Mouse (Mus musculus) thymus, adult 2 months (tissue): ENCODE results near the gene Csmd2. TPM values are rescaled to one million over a fixed set of nuclear protein-coding genes. Genes with fewer than 3 reads are reported as not detected.
"Not testable (repeated sequence)": the region's sequence is repeated elsewhere in the genome, so short reads cannot be mapped to it uniquely, and the experiment has no call there.

ENCODE experiments used
- DNase-seq: peaks from one replicate; pipeline ENCODE4 v3.0.0; 2021
- H3K27ac ChIP-seq: fragments of 200-500 bp; 2 replicates; pipeline ENCODE4 v1.5.1; 2012; ENCODE audit warnings: low read length, control low read depth; ENCODE audit not compliant: control insufficient read depth, insufficient read depth
- H3K27me3 ChIP-seq: fragments of 200-500 bp; 2 replicates; pipeline ENCODE4 v1.6.1; 2012; ENCODE audit warnings: mild to moderate bottlenecking, low read length, moderate library complexity, mixed read lengths; ENCODE audit not compliant: control insufficient read depth, insufficient read depth
- H3K36me3 ChIP-seq: fragments of 200-500 bp; 2 replicates; pipeline ENCODE4 v1.6.1; 2012; ENCODE audit warnings: mild to moderate bottlenecking, low read length, moderate library complexity; ENCODE audit not compliant: control insufficient read depth, insufficient read depth
- H3K4me1 ChIP-seq: fragments of 200-500 bp; replicated peaks from 2 replicates; pipeline ENCODE4 v1.6.1; 2012; ENCODE audit warnings: low read length; ENCODE audit not compliant: control insufficient read depth, insufficient read depth
- H3K4me3 ChIP-seq: fragments of 200-500 bp; 2 replicates; pipeline ENCODE4 v1.5.1; 2012; ENCODE audit warnings: mild to moderate bottlenecking, low read length, control low read depth, moderate library complexity; ENCODE audit not compliant: control insufficient read depth, insufficient read depth
- CTCF ChIP-seq: fragments of 200-500 bp; IDR thresholded peaks from 2 replicates; pipeline ENCODE4 v1.5.1; 2012; ENCODE audit warnings: mild to moderate bottlenecking, control low read depth, low read length, moderate library complexity, borderline replicate concordance; ENCODE audit not compliant: control insufficient read depth, poor library complexity, insufficient read depth; ENCODE audit errors: extremely low read depth
- POLR2A ChIP-seq: fragments of 200-500 bp; IDR thresholded peaks from 2 replicates; pipeline ENCODE4 v1.6.1; 2012; ENCODE audit warnings: mild to moderate bottlenecking, low read length, control low read depth, moderate library complexity; ENCODE audit not compliant: control insufficient read depth, poor library complexity, insufficient read depth; ENCODE audit errors: extremely low read depth
- WGBS: fragments of 180-500 bp; shearing (Covaris S2); methylation state at CpG from one replicate; pipeline ENCODE4 v1.1.7; 2018; 5-methylcytosine and 5-hydroxymethylcytosine counted together
- polyA plus RNA-seq: library from polyadenylated mRNA; depleted of rRNA; stranded (reverse); fragments of >200 nt; gene quantifications from 2 replicates; pipeline ENCODE4 v1.2.3, GENCODE M21; 2012

The Csmd2 gene
- polyA plus RNA-seq, 1 experiment, result 0.50 TPM

DNA sequence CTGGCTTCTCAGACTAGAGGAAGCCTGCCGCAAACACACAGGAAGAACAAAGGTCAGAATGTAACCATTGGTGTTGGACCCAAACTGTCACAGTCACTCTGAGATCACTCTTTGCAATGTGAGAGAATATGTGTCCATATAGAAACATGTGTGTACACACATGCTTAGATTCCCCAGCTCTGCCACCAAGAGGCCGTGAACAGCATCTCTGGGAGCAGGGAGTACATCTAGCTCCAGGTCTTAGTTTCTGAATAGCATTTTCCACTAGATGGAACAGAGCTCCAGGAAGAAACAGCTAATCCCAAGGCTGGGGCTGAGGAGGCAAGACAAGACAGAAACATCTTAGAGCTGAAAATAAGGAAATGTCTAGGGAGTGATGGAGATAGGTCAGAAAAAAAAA lies 512.3 kb downstream of the Csmd2 start:
- no peak for DNase-seq
- H3K27ac ChIP-seq, result no peak overlapping the region
- TF ChIP-seq POLR2A, result no peak
- TF ChIP-seq CTCF, result no peak

DNA sequence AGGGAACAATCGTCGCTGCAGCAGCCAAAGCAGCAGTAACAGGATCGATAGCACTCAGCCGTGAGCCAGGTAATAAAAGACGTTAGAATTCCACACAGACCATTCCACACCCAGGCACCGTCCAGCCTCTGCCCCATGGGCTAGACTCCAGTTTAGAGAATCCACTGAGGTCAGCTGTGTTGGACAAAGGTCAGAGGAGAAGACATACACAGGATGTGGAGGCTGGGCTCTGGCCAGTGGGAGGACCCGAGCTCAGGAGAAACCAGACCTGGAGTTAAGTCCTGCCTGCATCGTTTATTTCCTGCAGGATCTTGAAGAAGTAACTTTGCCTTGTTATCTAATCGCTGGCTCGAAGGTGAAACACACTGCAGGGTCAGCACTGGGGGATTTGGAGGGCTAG lies 519.2 kb downstream of the Csmd2 start:
- Histone ChIP-seq H3K4me1 (no peaks in the 10 kb centered on the region), H3K27ac (no peak overlapping the region), H3K4me3 (no peak overlapping the region), H3K27me3 (no peaks in the 10 kb centered on the region), H3K36me3 (no peaks in the 10 kb centered on the region)
- no peak for DNase-seq
- WGBS, result 58% methylated on average over 10 of the region's 10 CpGs
- TF ChIP-seq POLR2A (no peak), CTCF (no peak)

More for the DNA sequence above, 512.3 kb downstream of the Csmd2 start:
- WGBS, result 63% methylated on average over 2 of the region's 2 CpGs
- Histone ChIP-seq H3K4me3 (no peak overlapping the region), H3K36me3 (no peaks in the 10 kb centered on the region), H3K27me3 (no peaks in the 10 kb centered on the region), H3K4me1 (no peaks in the 10 kb centered on the region)

DNA sequence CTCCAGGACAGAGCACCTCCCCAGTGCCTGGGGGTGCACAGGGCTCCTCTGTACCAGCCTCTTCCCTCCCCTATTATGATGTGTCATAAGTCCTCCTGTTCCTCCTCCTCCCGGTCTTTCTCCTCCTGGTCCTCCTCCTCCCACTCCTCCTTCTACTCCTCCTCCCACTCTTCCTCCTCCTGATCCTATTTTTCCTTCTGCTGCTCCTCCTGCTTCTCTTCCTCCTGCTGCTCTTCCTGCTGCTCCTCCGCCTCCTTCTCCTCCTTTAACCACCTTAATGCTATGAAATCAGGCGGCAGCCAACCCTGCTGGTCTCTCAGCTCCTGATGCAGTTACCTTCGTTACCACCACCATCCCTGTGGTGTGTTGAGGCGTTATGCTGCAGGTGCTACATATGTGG lies 522.2 kb downstream of the Csmd2 start:
- H3K36me3 ChIP-seq, result no peaks in the 10 kb centered on the region
- H3K27ac ChIP-seq, result no peak overlapping the region
- H3K4me1 ChIP-seq, result no peaks in the 10 kb centered on the region
- WGBS, result 70% methylated on average over 5 of the region's 5 CpGs
- H3K4me3 ChIP-seq, result no peak overlapping the region
- no peaks in the 10 kb centered on the region for H3K27me3 ChIP-seq
- no peak for DNase-seq
- TF ChIP-seq CTCF (no peak), POLR2A (no peak)

DNA sequence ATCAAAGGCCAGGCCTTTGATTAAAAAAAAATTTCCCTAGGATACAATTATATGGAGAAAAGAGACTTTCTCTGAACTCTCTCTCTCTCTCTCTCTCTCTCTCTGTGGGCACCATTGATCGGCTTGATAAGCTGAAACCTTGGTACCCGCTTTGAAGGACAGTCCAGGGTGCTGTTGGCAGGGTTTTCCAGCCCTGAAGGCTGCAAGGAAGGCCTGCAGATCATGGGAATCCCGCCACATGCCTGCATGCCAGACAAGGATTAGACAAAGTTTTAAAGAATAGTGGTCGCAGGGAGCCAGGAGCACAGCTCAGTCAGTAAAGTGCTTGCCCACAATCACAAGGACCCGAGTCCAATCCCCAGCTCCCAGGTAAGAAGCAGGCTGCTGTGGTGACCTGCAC lies 526.8 kb downstream of the Csmd2 start:
- Histone ChIP-seq H3K4me3 (no peak overlapping the region), H3K27me3 (no peaks in the 10 kb centered on the region), H3K36me3 (no peaks in the 10 kb centered on the region), H3K4me1 (no peaks in the 10 kb centered on the region), H3K27ac (no peak overlapping the region)
- DNase-seq, result no peak
- TF ChIP-seq CTCF (no peak), POLR2A (no peak)
- 80% methylated on average over 5 of the region's 5 CpGs for WGBS

DNA sequence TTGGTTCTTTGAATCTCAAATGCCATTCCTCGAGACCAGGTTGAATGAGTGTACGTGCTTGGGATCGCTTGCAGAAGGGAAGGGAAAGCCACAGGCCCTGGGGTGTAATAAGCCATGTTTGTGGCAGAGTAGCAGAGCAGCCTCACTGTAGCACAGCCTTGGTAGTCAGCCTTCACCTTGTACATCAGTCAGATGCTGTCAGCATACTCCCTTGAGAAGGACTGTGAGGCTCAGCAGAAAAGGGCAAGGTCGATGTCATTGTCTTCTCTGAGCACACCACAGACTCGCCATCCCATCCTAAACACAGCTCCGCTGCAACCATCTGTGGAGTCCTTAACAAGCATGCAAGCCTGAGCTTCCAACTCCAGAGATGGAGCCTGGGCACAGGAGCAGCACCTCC lies 533.6 kb downstream of the Csmd2 start:
- Histone ChIP-seq H3K27me3 (no peaks in the 10 kb centered on the region), H3K27ac (no peak overlapping the region), H3K4me1 (no peaks in the 10 kb centered on the region), H3K4me3 (no peak overlapping the region), H3K36me3 (no peaks in the 10 kb centered on the region)
- DNase-seq, result no peak
- no peak for TF ChIP-seq POLR2A
- no peak for TF ChIP-seq CTCF
- WGBS, result 89% methylated on average over 6 of the region's 6 CpGs

DNA sequence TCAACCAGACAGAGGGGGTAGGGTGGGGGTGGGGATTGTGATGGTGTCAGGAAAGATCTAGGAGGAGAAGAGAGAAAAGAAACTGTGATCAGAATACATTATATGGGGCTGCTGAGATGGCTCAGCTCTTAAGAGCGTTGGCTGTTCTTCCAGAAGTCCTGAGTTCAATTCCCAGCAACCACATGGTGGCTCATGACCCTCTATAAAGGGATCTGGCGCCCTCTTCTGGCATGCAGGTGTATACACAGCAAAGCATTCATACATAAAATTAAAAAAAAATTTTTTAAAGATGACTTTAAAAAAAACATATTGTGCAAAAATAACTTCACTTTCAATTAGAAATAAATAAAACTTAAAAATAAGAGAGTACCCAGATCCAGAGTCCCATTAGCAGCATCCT lies 555.7 kb downstream of the Csmd2 start:
- Histone ChIP-seq H3K27me3 (no peaks in the 10 kb centered on the region), H3K4me1 (no peaks in the 10 kb centered on the region), H3K27ac (no peak overlapping the region), H3K36me3 (no peaks in the 10 kb centered on the region), H3K4me3 (no peak overlapping the region)
- TF ChIP-seq CTCF (no peak), POLR2A (no peak)
- 27% methylated on average over 2 of the region's 2 CpGs for WGBS
- DNase-seq, result no peak

DNA sequence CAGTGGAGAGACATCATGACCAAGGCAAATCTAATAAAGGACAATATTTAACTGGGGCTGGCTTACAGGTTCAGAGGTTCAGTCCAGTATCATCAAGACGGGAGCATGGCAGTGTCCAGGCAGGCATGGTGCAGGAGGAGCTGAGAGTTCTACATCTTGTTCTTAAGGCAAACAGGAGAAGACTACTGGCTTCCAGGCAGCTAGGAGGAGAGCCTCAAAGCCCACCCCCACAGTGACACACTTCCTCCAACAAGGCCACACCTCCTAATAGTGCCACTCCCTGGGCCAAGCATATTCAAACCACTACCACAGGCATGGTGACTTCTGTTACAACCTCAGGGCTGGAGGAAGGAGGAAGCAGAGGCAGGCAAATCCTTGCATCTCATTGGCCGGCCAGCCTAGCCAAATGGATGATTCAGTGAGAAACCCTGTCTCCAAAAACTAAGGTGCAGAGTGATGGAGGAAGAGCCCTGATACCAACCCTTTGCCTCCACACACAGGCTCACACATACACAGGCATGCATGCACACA lies 556.4 kb downstream of the Csmd2 start:
- H3K27me3 ChIP-seq, H3K4me1 ChIP-seq, DNase-seq, H3K36me3 ChIP-seq, H3K4me3 ChIP-seq, H3K27ac ChIP-seq: not testable (repeated sequence)
- 84% methylated on average over 2 of the region's 2 CpGs for WGBS
